Mouse (Mus musculus): Measurements from ENCODE around the gene Adam6b.

GRCm38 (mm10) chr12:113482661-113483389, 6.5 kb upstream of the Adam6b start:
- TF ChIP-seq CTCF (IDR thresholded peaks at IDR 0.05; ENCODE audit: low read depth) (no peak), EP300 (IDR thresholded peaks at IDR 0.05; ENCODE audit: low read depth) (no peak)
